Mouse (Mus musculus): Measurements from ENCODE around the gene Cst12. TPM values are rescaled to one million over a fixed set of nuclear protein-coding genes. Genes with fewer than 3 reads are reported as not detected.
"Not testable (repeated sequence)": the region's sequence is repeated elsewhere in the genome, so short reads cannot be mapped to it uniquely, and the experiment has no call there.

Gene Cst12
- not detected in 2 replicates for polyA plus RNA-seq (2015; fragmentation: Nextera tagmentation; extraction: Ambion mirVana)

DNA sequence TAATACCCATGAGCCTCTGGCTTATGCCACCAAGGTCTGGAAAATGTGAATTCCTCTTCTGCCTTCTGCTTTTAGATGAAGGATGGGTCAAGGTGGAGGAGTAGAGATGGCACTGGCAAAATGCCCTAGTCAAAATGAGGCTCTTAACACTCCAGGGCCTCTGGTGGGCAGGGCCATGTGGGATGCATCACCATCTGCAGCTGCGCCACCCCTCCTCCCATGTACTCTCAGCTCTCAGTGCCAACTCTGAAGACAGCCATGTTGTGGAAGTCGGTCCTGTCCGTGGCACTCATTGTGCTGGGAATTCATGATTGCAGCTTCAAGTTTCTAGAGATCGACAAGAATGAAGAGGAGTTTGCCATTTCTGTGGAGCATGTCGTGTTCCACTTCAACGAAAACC lies at the start of gene Cst12:
Gene Cst12 (plus strand): TSS at position 220 of the 400 bp plus-strand sequence.
- no peak within 1 kb of the TSS for H3K27ac ChIP-seq (ENCODE audit: low read depth, low read length)
- no peaks in the 10 kb centered on the region for H3K27me3 ChIP-seq (replicated peaks; ENCODE audit: control insufficient read depth, insufficient read depth, low read length)
- no peak for ATAC-seq
- H3K4me3 ChIP-seq (ENCODE audit: low read length) = no peak within 1 kb of the TSS
- no peak within 1 kb of the TSS for H3K9ac ChIP-seq (ENCODE audit: low read depth, low read length)
- H3K4me1 ChIP-seq (ENCODE audit: control insufficient read depth, insufficient read depth, low read depth, low read length) = no peaks in the 10 kb centered on the region
- no peaks in the 10 kb centered on the region for H3K9me3 ChIP-seq (ENCODE audit: control insufficient read depth, low read length)
- WGBS = 92% methylated on average over 6 of the region's 6 CpGs
- H3K36me3 ChIP-seq (ENCODE audit: control insufficient read depth, insufficient read depth, low read length) = no peaks in the 10 kb centered on the region
- no peak within 1 kb of the TSS for H3K4me2 ChIP-seq (ENCODE audit: low read length)

DNA sequence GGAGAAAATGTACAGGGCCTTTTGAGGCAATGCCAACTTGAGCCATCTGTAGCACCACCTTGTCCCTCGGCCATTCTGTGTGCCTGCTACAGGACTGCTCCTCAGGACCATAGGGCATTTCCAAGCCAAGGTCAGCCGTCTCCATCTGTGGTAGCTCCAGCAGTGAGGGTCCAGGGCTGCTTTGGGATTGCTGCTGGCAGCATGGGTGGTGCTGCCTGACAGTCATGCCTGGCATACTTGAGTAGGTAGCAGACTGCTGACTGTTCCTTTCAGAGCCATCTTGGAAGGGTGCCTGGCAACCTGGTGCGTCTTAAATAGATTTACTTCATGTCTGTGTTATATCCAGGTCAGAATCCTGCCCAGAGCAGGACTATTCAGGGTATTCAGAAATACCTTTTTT lies 46.2 kb upstream of the Cst12 start:
- peak; percentile 70; the same call in 1 of the 2 replicates for ATAC-seq
- 63% methylated on average over 3 of the region's 3 CpGs for WGBS

DNA sequence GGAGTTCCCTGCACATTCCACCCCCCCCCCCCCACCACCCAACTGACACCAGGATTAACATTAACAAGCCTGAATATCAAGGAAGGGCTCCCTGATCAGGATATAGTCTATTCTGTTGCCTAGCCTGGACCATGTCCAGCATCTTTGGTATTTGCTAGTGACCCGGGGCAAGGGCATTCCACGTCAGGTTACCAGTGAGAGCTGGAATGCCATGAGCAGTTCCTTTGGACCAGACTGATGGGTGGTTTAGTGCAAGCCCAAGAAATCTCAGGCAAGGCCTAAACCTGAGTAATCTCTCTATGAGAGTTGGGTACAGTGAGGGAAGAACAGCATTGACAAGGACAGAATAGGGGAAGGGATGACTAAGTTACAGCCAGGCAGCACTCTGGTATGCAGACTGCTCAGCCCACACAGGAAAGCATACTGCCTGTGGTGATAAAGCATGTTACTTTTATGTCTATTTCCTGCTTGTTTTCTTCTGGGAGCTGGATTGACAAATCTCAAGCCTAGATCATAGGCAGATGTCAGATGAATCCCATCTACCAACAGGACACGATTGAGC lies 45.2 kb upstream of the Cst12 start:
- no peaks in the 10 kb centered on the region for H3K9me3 ChIP-seq (ENCODE audit: control insufficient read depth, low read length)
- H3K27me3 ChIP-seq (replicated peaks; ENCODE audit: control insufficient read depth, insufficient read depth, low read length) = no peaks in the 10 kb centered on the region
- no peaks in the 10 kb centered on the region for H3K36me3 ChIP-seq (ENCODE audit: control insufficient read depth, insufficient read depth, low read length)
- ATAC-seq = no peak
- no peak overlapping the region for H3K27ac ChIP-seq (ENCODE audit: low read depth, low read length)
- WGBS = 85% methylated on average over 3 of the region's 3 CpGs
- H3K4me2 ChIP-seq (ENCODE audit: low read length) = no peak overlapping the region
- H3K4me3 ChIP-seq (ENCODE audit: low read length) = no peak overlapping the region
- no peak overlapping the region for H3K9ac ChIP-seq (ENCODE audit: low read depth, low read length)
- H3K4me1 ChIP-seq (ENCODE audit: control insufficient read depth, insufficient read depth, low read depth, low read length) = no peaks in the 10 kb centered on the region

More for the DNA sequence above, 46.2 kb upstream of the Cst12 start:
- Histone ChIP-seq H3K4me1 (ENCODE audit: control insufficient read depth, insufficient read depth, low read depth, low read length) (no peaks in the 10 kb centered on the region), H3K27me3 (replicated peaks; ENCODE audit: control insufficient read depth, insufficient read depth, low read length) (no peaks in the 10 kb centered on the region), H3K9me3 (ENCODE audit: control insufficient read depth, low read length) (no peaks in the 10 kb centered on the region), H3K4me3 (ENCODE audit: low read length) (no peak overlapping the region), H3K9ac (ENCODE audit: low read depth, low read length) (no peak overlapping the region), H3K27ac (ENCODE audit: low read depth, low read length) (no peak overlapping the region), H3K4me2 (ENCODE audit: low read length) (no peak overlapping the region), H3K36me3 (ENCODE audit: control insufficient read depth, insufficient read depth, low read length) (no peaks in the 10 kb centered on the region)

DNA sequence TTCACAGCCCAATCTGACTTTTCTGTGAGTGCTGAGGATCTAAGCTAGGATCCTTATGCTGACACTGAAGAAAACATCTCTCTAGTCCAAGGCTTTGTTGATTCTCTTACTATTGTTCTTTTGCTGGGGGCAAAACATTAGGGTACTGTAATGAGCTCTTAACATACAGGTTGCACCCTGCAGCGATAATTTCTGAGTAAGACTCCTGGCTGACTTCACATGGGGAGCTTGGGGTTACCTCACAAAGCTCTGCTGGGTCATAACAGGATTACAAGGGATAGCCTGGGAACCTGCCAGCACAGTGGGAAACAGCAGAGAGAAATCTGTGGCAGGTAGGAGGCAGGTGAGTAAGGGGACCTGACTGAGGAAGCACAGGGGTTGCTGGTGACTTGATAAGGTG lies 39.1 kb upstream of the Cst12 start, which contains the start of gene Cstl1:
Gene Cstl1 (plus strand): TSS at position 301 of the 400 bp plus-strand sequence.
- no peaks in the 10 kb centered on the region for H3K9me3 ChIP-seq (ENCODE audit: control insufficient read depth, low read length)

DNA sequence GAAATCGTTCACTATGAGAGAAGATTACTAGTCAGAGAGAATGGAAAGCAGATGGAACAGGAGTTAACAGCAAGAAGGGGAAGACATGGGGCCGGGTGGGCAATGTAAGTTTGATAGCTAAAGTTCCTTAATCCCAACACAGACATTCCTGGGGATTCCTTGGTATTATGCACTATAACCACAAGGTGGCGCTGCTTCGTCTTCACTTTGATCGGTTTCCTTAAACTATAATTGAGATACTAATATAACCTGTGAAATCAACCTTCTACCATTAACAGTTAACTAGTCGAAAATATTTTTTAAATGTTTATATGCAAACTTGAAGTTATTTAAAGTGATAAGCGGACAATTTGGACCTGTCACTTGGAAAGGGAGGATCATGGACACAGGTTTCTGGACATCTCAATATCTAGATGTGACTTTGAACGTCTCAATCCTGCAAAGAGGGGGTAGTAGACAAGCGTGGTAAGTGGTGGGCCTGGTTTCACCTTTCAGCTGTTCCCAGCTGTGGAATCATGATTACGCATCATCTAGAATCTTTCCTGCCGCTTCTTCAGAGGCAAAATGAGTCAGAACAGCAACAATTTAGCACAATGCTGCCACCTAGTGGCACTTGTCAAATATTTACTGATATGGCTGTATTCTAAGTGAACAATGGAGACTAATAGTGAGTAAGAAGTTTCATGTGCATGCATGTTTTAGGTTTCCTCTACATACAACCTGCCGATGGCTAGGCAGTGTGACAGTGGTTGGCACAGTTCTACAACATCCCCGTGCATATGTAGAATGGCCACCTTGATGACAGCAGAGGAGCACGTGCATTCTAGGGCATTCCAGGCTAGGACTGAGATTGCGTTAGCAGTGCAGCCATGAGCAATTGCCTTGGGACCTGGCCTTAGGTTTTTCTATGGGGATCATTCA lies 37.0 kb upstream of the Cst12 start:
- Histone ChIP-seq H3K4me2 (ENCODE audit: low read length) (peak overlapping the region; percentile 73), H3K9me3 (ENCODE audit: control insufficient read depth, low read length) (no peaks in the 10 kb centered on the region), H3K4me3 (ENCODE audit: low read length) (peak overlapping the region; percentile 41), H3K27ac (ENCODE audit: low read depth, low read length) (0 out of 2 replicates have a peak overlapping the region, but pooled peaks have one; percentile 35), H3K36me3 (ENCODE audit: control insufficient read depth, insufficient read depth, low read length) (no peaks in the 10 kb centered on the region), H3K4me1 (ENCODE audit: control insufficient read depth, insufficient read depth, low read depth, low read length) (no peaks in the 10 kb centered on the region), H3K9ac (ENCODE audit: low read depth, low read length) (peak overlapping the region; percentile 54; the same call in 1 of the 2 replicates), H3K27me3 (replicated peaks; ENCODE audit: control insufficient read depth, insufficient read depth, low read length) (0 out of 2 replicates have a peak, but pooled peaks cover 2% of the 10 kb centered on the region)
- 18% methylated on average over 15 of the region's 15 CpGs for WGBS
- peak; percentile 95 for ATAC-seq

More for the DNA sequence above, 39.1 kb upstream of the Cst12 start, which contains the start of gene Cstl1:
- no peaks in the 10 kb centered on the region for H3K36me3 ChIP-seq (ENCODE audit: control insufficient read depth, insufficient read depth, low read length)
- no peak within 1 kb of the TSS for H3K4me2 ChIP-seq (ENCODE audit: low read length)
- WGBS = 85% methylated on average over 1 of the region's 1 CpGs
- H3K4me3 ChIP-seq (ENCODE audit: low read length) = no peak within 1 kb of the TSS
- ATAC-seq = no peak
- H3K9ac ChIP-seq (ENCODE audit: low read depth, low read length) = no peak within 1 kb of the TSS
- no peaks in the 10 kb centered on the region for H3K4me1 ChIP-seq (ENCODE audit: control insufficient read depth, insufficient read depth, low read depth, low read length)
- 0 out of 2 replicates have a peak, but pooled peaks cover 2% of the 10 kb centered on the region for H3K27me3 ChIP-seq (replicated peaks; ENCODE audit: control insufficient read depth, insufficient read depth, low read length)
- no peak within 1 kb of the TSS for H3K27ac ChIP-seq (ENCODE audit: low read depth, low read length)

DNA sequence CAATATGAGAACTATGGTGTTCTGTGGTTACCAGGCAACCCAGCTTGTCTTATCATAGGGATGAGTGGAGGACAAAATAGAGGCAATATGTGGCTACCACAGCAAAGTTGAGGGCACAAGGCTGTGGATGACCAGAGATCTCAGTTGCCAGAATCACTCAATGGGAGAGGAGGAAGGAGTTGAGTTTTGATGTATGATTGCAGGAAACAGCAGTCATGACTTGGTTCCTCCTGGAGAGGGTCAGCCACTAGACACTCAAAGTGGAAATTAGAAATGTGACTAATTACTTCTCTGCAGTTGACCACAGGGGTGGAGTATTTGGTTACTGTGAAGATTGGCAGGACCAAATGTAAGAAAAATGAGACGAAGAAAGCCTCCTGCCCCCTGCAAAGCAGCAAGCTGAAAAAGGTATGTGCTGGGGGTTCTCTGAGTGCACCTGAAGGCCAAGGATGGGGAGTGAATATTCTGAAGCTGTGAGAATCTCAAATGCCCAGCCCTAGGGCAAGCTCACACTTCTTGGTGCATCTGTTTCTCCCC lies 34.8 kb upstream of the Cst12 start:
- WGBS = 87% methylated on average over 1 of the region's 1 CpGs
- Histone ChIP-seq H3K4me3 (ENCODE audit: low read length) (no peak overlapping the region), H3K36me3 (ENCODE audit: control insufficient read depth, insufficient read depth, low read length) (no peaks in the 10 kb centered on the region), H3K4me2 (ENCODE audit: low read length) (no peak overlapping the region), H3K27ac (ENCODE audit: low read depth, low read length) (no peak overlapping the region), H3K27me3 (replicated peaks; ENCODE audit: control insufficient read depth, insufficient read depth, low read length) (0 out of 2 replicates have a peak, but pooled peaks cover 2% of the 10 kb centered on the region), H3K9ac (ENCODE audit: low read depth, low read length) (no peak overlapping the region), H3K9me3 (ENCODE audit: control insufficient read depth, low read length) (no peaks in the 10 kb centered on the region), H3K4me1 (ENCODE audit: control insufficient read depth, insufficient read depth, low read depth, low read length) (no peaks in the 10 kb centered on the region)
- ATAC-seq = no peak

DNA sequence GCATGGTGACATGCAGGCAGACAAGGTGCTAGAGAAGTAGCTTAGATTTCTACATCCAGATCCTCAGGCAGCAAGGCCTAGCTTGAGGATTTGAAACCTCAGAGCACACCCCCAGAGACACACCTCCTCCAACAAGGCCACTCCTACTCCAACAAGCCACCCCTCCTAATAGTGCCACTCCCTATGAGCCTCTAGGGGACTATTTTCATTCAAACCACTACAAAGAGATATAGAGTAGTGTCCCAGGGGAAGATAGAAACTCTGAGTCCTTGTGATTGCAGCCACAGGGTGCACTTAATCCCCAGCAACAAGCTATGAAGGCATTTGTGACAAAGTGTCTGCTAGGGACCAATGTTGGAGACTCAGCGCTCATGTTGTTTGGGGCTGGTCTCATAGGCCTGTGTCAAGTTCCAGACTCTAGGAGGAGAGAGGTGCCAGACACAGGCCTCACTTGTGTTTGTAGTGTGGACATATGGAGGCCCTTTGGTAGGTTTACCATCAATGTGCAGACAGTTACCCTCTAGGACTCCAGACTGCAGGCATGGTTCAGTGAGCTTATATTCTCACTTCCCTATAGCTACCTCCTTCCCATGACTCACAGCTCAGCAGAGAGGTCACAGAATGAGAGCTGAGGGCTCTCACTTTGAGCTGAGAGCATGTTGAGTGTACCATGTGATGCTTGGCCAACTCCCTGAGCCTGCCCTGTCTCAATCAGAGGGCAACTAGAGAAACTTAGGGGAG lies 25.3 kb upstream of the Cst12 start:
- no peak for ATAC-seq

DNA sequence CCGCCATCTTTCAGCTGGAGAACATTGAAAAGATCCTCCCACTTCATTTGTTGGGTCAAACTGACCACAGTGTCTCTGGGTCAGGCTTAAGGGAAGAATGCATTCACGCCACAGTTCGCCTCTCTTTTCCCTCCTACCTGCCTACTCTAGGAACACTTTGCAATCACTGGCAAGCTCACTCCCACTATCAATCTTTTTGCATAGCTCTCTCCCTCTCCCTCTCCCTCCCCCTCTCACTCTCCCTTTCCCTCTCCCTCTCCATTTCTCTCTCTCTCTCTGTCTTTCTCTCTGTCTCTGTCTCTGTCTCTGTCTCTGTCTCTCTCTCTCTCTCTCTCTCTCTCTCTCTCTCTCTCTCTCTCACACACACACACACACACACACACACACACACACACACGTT lies 17.8 kb upstream of the Cst12 start, which contains the start of gene Cst11:
Gene Cst11 (minus strand): TSS at position 101 of the 400 bp plus-strand sequence.
- H3K4me3 ChIP-seq (ENCODE audit: low read length); H3K27me3 ChIP-seq (replicated peaks; ENCODE audit: control insufficient read depth, insufficient read depth, low read length); H3K9ac ChIP-seq (ENCODE audit: low read depth, low read length); H3K9me3 ChIP-seq (ENCODE audit: control insufficient read depth, low read length); H3K27ac ChIP-seq (ENCODE audit: low read depth, low read length); ATAC-seq; H3K4me1 ChIP-seq (ENCODE audit: control insufficient read depth, insufficient read depth, low read depth, low read length); H3K4me2 ChIP-seq (ENCODE audit: low read length); H3K36me3 ChIP-seq (ENCODE audit: control insufficient read depth, insufficient read depth, low read length): not testable (repeated sequence)
- 84% methylated on average over 4 of the region's 4 CpGs for WGBS

More for the DNA sequence above, 25.3 kb upstream of the Cst12 start:
- Histone ChIP-seq H3K9ac (ENCODE audit: low read depth, low read length) (no peak overlapping the region), H3K4me3 (ENCODE audit: low read length) (no peak overlapping the region), H3K4me1 (ENCODE audit: control insufficient read depth, insufficient read depth, low read depth, low read length) (no peaks in the 10 kb centered on the region), H3K27ac (ENCODE audit: low read depth, low read length) (no peak overlapping the region), H3K4me2 (ENCODE audit: low read length) (no peak overlapping the region), H3K9me3 (ENCODE audit: control insufficient read depth, low read length) (no peaks in the 10 kb centered on the region), H3K27me3 (replicated peaks; ENCODE audit: control insufficient read depth, insufficient read depth, low read length) (no peaks in the 10 kb centered on the region), H3K36me3 (ENCODE audit: control insufficient read depth, insufficient read depth, low read length) (no peaks in the 10 kb centered on the region)
- 100% methylated on average over 1 of the region's 1 CpGs for WGBS

Measured in hindbrain, embryonic 16.5 days (tissue).